Mouse (Mus musculus) erythroblast, embryonic 14.5 days (primary cell): ENCODE results near the gene Fbxo27. TPM values are rescaled to one million over a fixed set of nuclear protein-coding genes. Genes with fewer than 3 reads are reported as not detected.
A peak's percentile ranks its signal among the peaks of the same experiment; 100 is the strongest.

ENCODE experiments used
- H3K27me3 ChIP-seq: 2 replicates; pipeline ENCODE4 v1.6.1; 2012; ENCODE audit warnings: inconsistent platforms; ENCODE audit not compliant: control insufficient read depth
- H3K36me3 ChIP-seq: 2 replicates; pipeline ENCODE4 v1.6.1; 2012; ENCODE audit warnings: mild to moderate bottlenecking, inconsistent platforms; ENCODE audit not compliant: control insufficient read depth
- H3K4me1 ChIP-seq: 2 replicates; pipeline ENCODE4 v1.6.1; 2012; ENCODE audit warnings: inconsistent platforms; ENCODE audit not compliant: control insufficient read depth
- H3K4me3 ChIP-seq: replicated peaks from 2 replicates; pipeline ENCODE3; 2012; ENCODE audit warnings: moderate library complexity, mild to moderate bottlenecking, inconsistent platforms
- H3K9me3 ChIP-seq: 2 replicates; pipeline ENCODE4 v1.6.1; 2012; ENCODE audit warnings: low read length, inconsistent platforms, mixed read lengths; ENCODE audit not compliant: control insufficient read depth
- GATA1 ChIP-seq: IDR thresholded peaks from 2 replicates; pipeline ENCODE4 v1.6.1; 2012; ENCODE audit warnings: low read length, inconsistent platforms, mixed read lengths
- TAL1 ChIP-seq: IDR thresholded peaks from 3 replicates; pipeline ENCODE4 v1.6.1; 2012; ENCODE audit warnings: low read length, inconsistent platforms, mixed read lengths
- polyA plus RNA-seq: library from polyadenylated mRNA; stranded (reverse); fragments of >175 nt; gene quantifications from 2 replicates; pipeline ENCODE4 v1.2.3, GENCODE M21; 2012

The Fbxo27 gene
- polyA plus RNA-seq, 1 experiment: not detected

- Histone ChIP-seq H3K36me3 (no peaks in the 10 kb centered on the region), H3K4me3 (no peak overlapping the region), H3K27me3 (no peaks in the 10 kb centered on the region), H3K9me3 (no peaks in the 10 kb centered on the region), H3K4me1 (no peaks in the 10 kb centered on the region; the same call in 1 of the 2 replicates)
- TF ChIP-seq TAL1 (no peak), GATA1 (no peak)
Observed at GRCm38 (mm10) chr7:28674994-28675393, 17.7 kb upstream of the Fbxo27 start.

- Histone ChIP-seq H3K27me3 (no peaks in the 10 kb centered on the region), H3K4me1 (no peaks in the 10 kb centered on the region; the same call in 1 of the 2 replicates), H3K9me3 (no peaks in the 10 kb centered on the region), H3K4me3 (no peak overlapping the region), H3K36me3 (no peaks in the 10 kb centered on the region)
- TF ChIP-seq GATA1: no peak
- no peak for TF ChIP-seq TAL1
Observed at GRCm38 (mm10) chr7:28675746-28676145, 16.9 kb upstream of the Fbxo27 start.

- H3K27me3 ChIP-seq: no peaks in the 10 kb centered on the region
- TF ChIP-seq TAL1: no peak
- TF ChIP-seq GATA1: no peak
- no peaks in the 10 kb centered on the region for H3K9me3 ChIP-seq
- H3K4me1 ChIP-seq: no peaks in the 10 kb centered on the region; the same call in 1 of the 2 replicates
- no peak overlapping the region for H3K4me3 ChIP-seq
- no peaks in the 10 kb centered on the region for H3K36me3 ChIP-seq
Observed at GRCm38 (mm10) chr7:28676811-28677541, 15.7 kb upstream of the Fbxo27 start.

- H3K4me1 ChIP-seq: no peaks in the 10 kb centered on the region; the same call in 1 of the 2 replicates
- no peaks in the 10 kb centered on the region for H3K36me3 ChIP-seq
- TF ChIP-seq TAL1: no peak
- TF ChIP-seq GATA1: no peak
- H3K27me3 ChIP-seq: no peaks in the 10 kb centered on the region
- no peak overlapping the region for H3K4me3 ChIP-seq
- no peaks in the 10 kb centered on the region for H3K9me3 ChIP-seq
Observed at GRCm38 (mm10) chr7:28677624-28678023, 15.0 kb upstream of the Fbxo27 start.

- H3K36me3 ChIP-seq: no peaks in the 10 kb centered on the region
- peaks cover 9% of the 10 kb centered on the region for H3K4me1 ChIP-seq
- peaks cover 6% of the 10 kb centered on the region for H3K9me3 ChIP-seq
- H3K4me3 ChIP-seq: no peak overlapping the region
- H3K27me3 ChIP-seq: peaks cover 26% of the 10 kb centered on the region
- TF ChIP-seq GATA1 (no peak), TAL1 (no peak)
Observed at GRCm38 (mm10) chr7:28691075-28691474, 1.6 kb upstream of the Fbxo27 start.

GRCm38 (mm10) chr7:28693321-28693966 is 795 bp downstream of the Fbxo27 start:
- Histone ChIP-seq H3K27me3 (peaks cover 26% of the 10 kb centered on the region), H3K4me1 (peaks cover 11% of the 10 kb centered on the region), H3K9me3 (peaks cover 6% of the 10 kb centered on the region), H3K36me3 (no peaks in the 10 kb centered on the region), H3K4me3 (peak overlapping the region; percentile 38)
- TF ChIP-seq TAL1: no peak
- TF ChIP-seq GATA1: no peak

GRCm38 (mm10) chr7:28694423-28694822 is 1.8 kb downstream of the Fbxo27 start:
- no peak for TF ChIP-seq GATA1
- no peak for TF ChIP-seq TAL1
- H3K4me1 ChIP-seq: peaks cover 11% of the 10 kb centered on the region
- no peaks in the 10 kb centered on the region for H3K36me3 ChIP-seq
- H3K27me3 ChIP-seq: peaks cover 26% of the 10 kb centered on the region
- no peak overlapping the region for H3K4me3 ChIP-seq
- H3K9me3 ChIP-seq: peaks cover 6% of the 10 kb centered on the region

- H3K4me3 ChIP-seq: no peak overlapping the region
- peaks cover 26% of the 10 kb centered on the region for H3K27me3 ChIP-seq
- H3K9me3 ChIP-seq: peaks cover 6% of the 10 kb centered on the region
- no peak for TF ChIP-seq TAL1
- TF ChIP-seq GATA1: no peak
- H3K4me1 ChIP-seq: peaks cover 11% of the 10 kb centered on the region
- H3K36me3 ChIP-seq: no peaks in the 10 kb centered on the region
Observed at GRCm38 (mm10) chr7:28694966-28695511, 2.4 kb downstream of the Fbxo27 start.

GRCm38 (mm10) chr7:28697277-28697676 is 4.6 kb downstream of the Fbxo27 start:
- H3K4me1 ChIP-seq: peaks cover 11% of the 10 kb centered on the region
- no peak for TF ChIP-seq GATA1
- no peak for TF ChIP-seq TAL1
- peaks cover 26% of the 10 kb centered on the region for H3K27me3 ChIP-seq
- peaks cover 14% of the 10 kb centered on the region for H3K9me3 ChIP-seq
- H3K36me3 ChIP-seq: no peaks in the 10 kb centered on the region
- H3K4me3 ChIP-seq: no peak overlapping the region
